Mouse (Mus musculus): Measurements from ENCODE around the gene Mss51. TPM values are rescaled to one million over a fixed set of nuclear protein-coding genes. Genes with fewer than 3 reads are reported as not detected.

Gene Mss51
- total RNA-seq, 2 experiments from 2014 or later, result 0.59 to 1.0 TPM

GRCm38 (mm10) chr14:20460216-20460615 lies 36.5 kb downstream of the Mss51 start:
- intact Hi-C loops (cut with DNase I), result no loop called here
- DNase-seq (ENCODE audit: low spot score in 2 of 2), result peak in 1 of 2 experiments; percentile 25

- DNase-seq (ENCODE audit: low spot score in 2 of 2), result no peak
- intact Hi-C loops (cut with DNase I), result no loop called here
These were observed 38.3 kb downstream of the Mss51 start for GRCm38 (mm10) chr14:20458378-20458777.

GRCm38 (mm10) chr14:20452929-20453328 lies 43.8 kb downstream of the Mss51 start:
- no peak for DNase-seq (ENCODE audit: low spot score in 2 of 2)
- intact Hi-C loops (cut with DNase I), result no loop called here

- DNase-seq (ENCODE audit: low spot score in 2 of 2), result peak; percentile 64 to 76
- intact Hi-C loops (cut with DNase I), result no loop called here
These were observed 44.9 kb downstream of the Mss51 start, which contains the start of gene Cfap70 for GRCm38 (mm10) chr14:20451765-20452331. Cfap70 (minus strand) TSS chr14:20452226.

GRCm38 (mm10) chr14:20451302-20451701 lies 45.4 kb downstream of the Mss51 start:
- peak in 1 of 2 experiments; percentile 12 for DNase-seq (ENCODE audit: low spot score in 2 of 2)
- intact Hi-C loops (cut with DNase I), result no loop called here

- peak; percentile 18 to 48 for DNase-seq (ENCODE audit: low spot score in 2 of 2)
These were observed 49.5 kb downstream of the Mss51 start for GRCm38 (mm10) chr14:20447209-20447608.

GRCm38 (mm10) chr14:20442252-20442651 lies 54.4 kb downstream of the Mss51 start:
- intact Hi-C loops (cut with DNase I), result no loop called here
- DNase-seq (ENCODE audit: low spot score in 2 of 2), result no peak

More at GRCm38 (mm10) chr14:20447209-20447608, 49.5 kb downstream of the Mss51 start:
- intact Hi-C loops (cut with DNase I), result no loop called here

GRCm38 (mm10) chr14:20436976-20437375 lies 59.7 kb downstream of the Mss51 start:
- intact Hi-C loops (cut with DNase I), result no loop called here
- DNase-seq (ENCODE audit: low spot score in 2 of 2), result peak in 1 of 2 experiments; percentile 26

Other genes with a start within 250 kb of the Mss51 start
- not detected for gene Kcnk16, start 227.7 kb downstream of the Mss51 start, total RNA-seq (2021)
- gene Nudt13, start 202.2 kb downstream of the Mss51 start, total RNA-seq (2021), result 10 to 100 TPM; 13.0 to 22.1 TPM
- gene Ecd, start 148.8 kb downstream of the Mss51 start, total RNA-seq (2021), result 10 to 100 TPM; 32.1 to 32.7 TPM
- 10 to 100 TPM; 40.2 to 45.1 TPM for gene Fam149b, start 148.7 kb downstream of the Mss51 start, total RNA-seq (2021)
- gene Dnajc9, start 108.0 kb downstream of the Mss51 start, total RNA-seq (2021), result 10 to 100 TPM; 18.0 to 22.7 TPM
- 10 to 100 TPM; 38.3 to 40.1 TPM for gene Mrps16, start 103.3 kb downstream of the Mss51 start, total RNA-seq (2021)
- gene Cfap70, start 44.7 kb downstream of the Mss51 start, total RNA-seq (2021), result 1 to 10 TPM; 2.0 to 3.1 TPM
- 10 to 100 TPM; 49.4 to 49.8 TPM for gene Anxa7, start 16.8 kb downstream of the Mss51 start, total RNA-seq (2021)
- gene Ppp3cb, start 49.7 kb upstream of the Mss51 start, total RNA-seq (2021), result 100 to 1,000 TPM; 387 to 395 TPM
- gene Usp54, start 144.2 kb upstream of the Mss51 start, total RNA-seq (2021), result 10 to 100 TPM; 29.7 to 35.7 TPM
- gene Myoz1, start 159.6 kb upstream of the Mss51 start, total RNA-seq (2021), result not detected
- under 1 TPM; 0.47 to 0.64 TPM for gene Synpo2l, start 171.5 kb upstream of the Mss51 start, total RNA-seq (2021)
- 100 to 1,000 TPM in 1 of 2 experiments, 10 to 100 TPM in 1; 87.8 to 109 TPM for gene Sec24c, start 177.4 kb upstream of the Mss51 start, total RNA-seq (2021)
- gene Fut11, start 198.1 kb upstream of the Mss51 start, total RNA-seq (2021), result 10 to 100 TPM; 19.3 to 20.1 TPM
- 10 to 100 TPM; 49.9 to 53.9 TPM for gene Chchd1, start 206.1 kb upstream of the Mss51 start, total RNA-seq (2021)
- 100 to 1,000 TPM; 136 to 142 TPM for gene Zswim8, start 210.7 kb upstream of the Mss51 start, total RNA-seq (2021)
- gene Ndst2, start 237.7 kb upstream of the Mss51 start, total RNA-seq (2021), result 10 to 100 TPM; 14.5 to 17.5 TPM